Mouse (Mus musculus) kidney, postnatal 14 days (tissue): ENCODE measurements around the gene D430019H16Rik.

Experiments
- DNase-seq: peaks from one replicate; pipeline ENCODE4 v3.0.0; 2022; ENCODE audit warnings: mixed read lengths

D430019H16Rik gene

DNA sequence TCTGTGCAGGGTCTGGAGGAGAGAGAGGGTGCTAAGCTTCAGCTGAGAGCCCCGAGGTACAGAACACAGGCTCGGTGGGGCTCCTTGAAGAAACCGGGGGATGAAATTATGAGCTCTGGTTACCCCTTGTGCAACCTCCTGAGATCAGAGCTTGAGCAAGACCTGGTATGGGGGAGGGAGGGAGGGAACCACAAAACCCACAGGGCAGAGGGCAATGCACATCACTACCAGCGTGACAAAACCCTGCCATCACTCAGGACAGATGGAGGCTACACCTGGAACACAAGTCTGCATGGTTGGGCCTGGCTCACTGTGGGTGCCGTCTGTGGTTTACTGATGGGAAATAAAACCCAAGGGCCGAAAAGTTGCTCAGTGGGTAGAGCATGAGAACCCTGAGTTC is 37.1 kb downstream of the D430019H16Rik start:
- DNase-seq: no peak

DNA sequence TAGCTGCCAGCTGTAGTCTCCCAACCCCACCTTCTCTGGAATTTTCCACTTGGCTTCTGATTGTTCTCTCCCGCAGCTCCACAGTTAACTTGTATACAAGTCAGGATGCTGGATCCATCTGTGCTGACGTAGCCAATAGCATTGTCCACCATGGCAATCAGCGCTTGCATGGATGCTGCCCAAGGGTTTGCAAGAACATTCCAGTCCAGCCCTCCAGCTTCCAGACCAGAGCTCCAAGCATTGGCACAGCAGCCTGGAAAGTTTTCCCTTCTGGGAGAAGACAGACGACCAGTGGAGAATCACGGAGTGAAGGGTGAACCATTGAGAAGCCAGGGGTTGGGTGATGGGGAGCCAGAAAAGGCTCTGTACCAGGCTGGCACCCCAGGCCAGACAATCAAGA is 41.1 kb downstream of the D430019H16Rik start:
- DNase-seq: no peak

DNA sequence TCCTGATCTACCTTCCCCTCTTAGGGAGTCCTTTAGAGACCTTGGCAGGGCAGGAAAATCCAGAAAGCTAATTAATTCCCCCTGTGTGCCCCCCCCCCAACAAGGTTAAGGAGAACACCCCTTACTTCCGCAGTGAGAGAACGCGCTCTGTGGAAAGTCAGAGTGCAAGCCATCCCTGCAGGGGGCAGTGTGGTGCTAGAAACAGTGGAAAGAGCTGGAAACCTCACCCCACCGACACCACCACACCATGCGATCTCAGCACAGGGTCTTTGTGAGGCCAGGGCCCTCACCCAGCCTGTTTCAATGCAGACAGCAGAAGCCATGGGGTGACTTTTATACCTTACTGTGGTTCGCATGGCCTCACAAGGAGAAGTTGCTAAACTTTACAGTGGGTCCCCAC is 44.2 kb downstream of the D430019H16Rik start:
- peak; percentile 87 for DNase-seq

DNA sequence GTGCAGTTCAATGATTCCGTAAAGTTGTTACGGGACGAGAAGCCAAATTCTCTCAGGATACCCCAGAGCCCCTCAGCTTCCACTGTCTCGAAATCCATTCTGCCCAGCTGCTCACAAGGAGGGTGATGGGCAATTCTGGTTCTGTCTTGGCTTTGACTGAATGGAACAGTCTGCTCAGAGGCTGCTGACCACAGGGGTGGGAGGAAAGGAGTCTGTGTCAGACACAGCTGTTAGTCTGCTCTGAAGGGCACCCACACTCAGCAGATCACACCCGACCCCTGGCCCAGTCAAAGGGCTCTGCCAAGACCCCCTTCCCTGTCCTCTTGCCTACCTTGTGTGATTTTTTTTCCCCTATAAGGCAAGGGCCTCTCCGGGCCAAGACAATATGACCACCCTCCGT is 44.8 kb downstream of the D430019H16Rik start:
- no peak for DNase-seq

DNA sequence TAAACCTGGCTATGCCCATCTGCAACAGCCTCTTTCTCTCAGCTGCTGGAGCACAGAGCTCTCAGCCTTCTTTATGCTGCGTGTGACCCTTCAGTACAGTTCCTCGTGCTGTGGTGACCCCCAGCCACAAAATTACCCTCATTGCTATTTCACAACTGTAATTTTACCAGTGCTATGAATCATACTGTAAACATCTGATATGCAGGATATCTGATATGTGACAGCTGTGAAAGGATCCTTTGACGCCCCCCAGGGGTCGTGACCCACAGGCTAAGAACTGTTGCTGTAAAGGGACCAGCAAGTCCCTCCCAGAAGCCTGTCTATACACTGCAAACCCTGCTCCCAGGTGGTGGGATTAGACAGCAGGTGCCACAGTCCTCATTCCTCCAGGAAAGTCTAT is 45.2 kb downstream of the D430019H16Rik start:
- no peak for DNase-seq

DNA sequence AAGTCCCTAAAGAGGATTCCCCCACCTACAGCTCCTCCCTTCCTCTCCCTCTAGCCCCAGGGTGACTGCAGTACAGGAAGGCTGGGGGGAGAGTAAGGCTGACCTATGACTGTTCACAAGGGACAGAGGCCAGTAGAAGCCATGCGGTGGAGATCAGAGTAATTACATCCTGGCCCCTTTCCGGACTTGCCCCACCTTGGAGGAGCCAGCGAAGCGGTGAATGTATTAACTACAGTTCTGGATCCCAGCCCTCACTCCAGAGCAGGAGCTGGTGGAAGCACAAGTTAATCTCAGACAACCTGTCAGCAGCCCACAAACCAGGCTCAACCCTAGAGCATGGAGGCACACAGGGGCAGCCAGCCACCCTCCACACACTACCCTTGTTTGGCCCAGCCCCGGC is 47.3 kb downstream of the D430019H16Rik start:
- peak; percentile 67 for DNase-seq

DNA sequence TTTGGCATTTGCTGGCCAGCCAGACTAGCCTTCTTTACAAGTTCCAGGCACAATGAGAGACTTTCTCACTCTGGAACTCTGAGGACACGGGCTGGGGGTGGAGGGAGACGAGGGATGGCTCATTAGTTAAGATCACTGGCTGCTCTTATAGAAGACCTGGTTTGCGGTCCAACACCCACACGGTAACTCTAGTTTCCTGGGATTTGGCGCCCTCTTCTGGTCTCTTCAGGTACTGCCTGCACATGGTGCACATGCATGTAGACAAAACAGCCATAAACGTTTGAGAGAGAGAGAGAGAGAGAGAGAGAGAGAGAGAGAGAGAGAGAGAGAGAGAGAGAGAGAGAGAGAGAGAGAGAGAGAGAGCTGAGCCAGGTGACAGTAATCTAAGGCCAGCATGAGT is 51.1 kb downstream of the D430019H16Rik start:
- DNase-seq: no peak

DNA sequence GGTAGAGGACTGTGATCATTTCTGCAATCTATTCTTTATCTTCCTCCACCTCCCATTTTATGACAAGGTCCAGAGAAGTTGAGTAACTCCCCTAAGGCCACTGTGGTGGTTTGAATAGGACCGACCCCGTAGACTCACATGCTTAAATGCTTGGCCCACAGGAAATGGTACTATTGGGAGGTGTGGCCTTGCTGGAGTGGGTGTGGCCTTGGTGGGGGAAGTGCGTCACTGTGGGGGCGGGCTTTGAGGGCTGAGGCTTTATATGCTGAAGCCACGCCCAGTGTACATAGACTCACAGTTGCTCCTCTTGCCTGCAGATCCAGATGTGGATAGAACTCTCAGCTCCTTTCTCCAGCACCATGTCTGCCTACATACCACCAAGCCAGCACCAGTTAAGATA is 57.5 kb downstream of the D430019H16Rik start:
- no peak for DNase-seq

DNA sequence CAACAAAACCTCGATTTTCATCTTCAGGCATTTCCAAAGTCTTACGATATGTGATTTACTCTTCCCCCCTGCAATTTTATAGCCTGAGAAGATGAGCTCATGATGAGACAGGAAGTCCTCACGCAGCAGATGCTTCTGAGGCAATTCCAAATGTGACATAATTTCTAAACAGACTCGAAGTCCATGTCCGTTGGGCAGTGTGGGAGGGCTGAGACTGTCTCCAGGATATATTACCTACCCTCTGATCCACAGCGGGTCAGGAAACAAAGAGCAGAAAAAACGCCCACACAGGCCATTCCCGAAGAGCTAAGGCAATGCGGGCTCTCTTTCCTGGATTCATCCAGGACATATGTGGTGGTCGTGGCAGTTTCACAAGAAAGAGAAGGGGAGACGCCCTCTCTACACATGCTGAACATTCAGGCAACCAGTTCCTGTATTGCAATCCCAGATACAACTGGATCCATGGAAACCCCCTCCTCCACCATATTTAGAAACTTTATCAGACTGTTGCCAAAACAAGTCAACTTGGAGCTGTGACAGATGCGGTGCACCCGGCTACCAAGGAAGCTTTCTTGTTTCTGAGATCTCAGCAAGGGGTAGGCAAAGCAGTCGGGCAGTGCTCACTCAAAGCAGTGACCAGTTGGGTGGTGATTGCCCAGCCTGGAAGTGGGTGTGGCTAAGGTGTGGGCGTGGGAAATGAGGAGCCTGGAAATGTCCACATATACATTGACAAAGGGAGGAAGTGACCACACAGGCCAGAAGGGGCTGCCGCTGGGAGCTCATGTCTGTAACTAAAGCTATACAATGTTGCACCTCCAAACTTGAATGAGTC is 58.2 kb downstream of the D430019H16Rik start:
- DNase-seq: peak; percentile 51

DNA sequence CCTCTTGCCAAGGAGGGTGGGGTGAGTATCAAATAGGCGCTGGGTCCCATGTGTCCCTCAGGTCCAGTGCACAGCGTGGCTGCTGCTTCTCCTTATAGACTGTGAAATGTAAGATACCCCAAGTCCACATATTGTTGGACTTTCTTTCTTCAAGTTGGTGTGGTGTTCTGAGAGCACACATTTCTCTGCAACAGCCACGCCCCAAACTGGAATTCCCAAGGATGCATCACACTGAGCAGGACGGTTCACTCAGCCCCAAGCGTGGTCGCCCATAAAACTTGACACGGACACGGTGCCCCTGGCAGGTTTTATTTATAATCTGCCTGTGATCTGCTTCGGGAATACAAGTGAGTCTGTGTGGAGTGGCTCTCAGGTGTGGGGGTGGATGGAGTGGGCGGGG is 60.5 kb downstream of the D430019H16Rik start:
- DNase-seq: no peak

DNA sequence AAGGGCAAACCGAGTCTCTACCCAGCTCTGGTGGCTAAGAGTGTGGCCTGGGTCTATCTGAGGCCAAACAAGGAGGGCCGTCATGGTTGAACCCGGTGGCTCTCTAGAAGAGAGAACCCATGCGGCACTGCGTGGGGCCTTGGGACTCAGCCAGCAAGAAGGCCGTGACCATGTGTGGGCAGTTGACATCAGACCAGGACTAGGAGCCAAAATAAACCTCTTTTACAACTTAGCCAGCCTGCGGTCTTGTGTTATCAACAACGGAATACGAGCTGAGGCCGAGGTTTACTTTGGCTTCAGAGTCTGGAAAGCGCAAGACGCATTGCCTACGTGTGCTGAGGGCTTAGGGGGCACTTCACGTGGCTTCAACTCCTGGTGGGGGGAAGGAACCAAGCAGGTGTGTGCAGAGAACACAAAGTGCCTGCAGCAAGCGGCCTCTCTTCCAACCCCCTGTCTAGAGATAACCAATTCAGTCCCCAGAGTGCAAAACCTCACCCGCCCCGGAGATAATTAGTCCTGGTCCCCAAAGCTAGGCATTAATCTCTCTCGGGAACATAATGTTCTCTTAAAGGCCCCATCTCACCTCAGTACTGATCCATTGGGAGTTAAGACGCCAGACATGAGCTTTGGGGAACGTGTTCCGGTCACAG is 63.5 kb downstream of the D430019H16Rik start:
- peak; percentile 58 for DNase-seq

DNA sequence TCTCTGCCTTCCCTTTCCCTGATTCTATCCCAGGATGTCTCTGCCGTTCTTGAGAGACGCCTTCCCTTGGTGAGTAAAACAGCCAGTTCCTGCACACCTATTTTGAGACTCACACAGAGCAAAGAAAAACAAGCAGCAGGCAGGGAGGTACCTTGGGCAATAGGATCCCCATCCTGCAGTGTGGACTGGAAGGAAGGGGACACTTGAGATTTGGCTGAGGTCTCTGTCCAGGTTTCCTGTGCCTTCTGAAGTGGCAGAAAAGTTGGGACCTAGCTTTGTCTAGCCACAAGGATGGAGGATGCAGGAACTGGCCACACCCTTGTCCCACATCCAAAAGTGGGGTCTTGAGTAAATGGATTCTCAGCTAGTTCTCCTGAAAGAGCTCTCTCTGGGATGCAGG is 66.2 kb downstream of the D430019H16Rik start:
- peak; percentile 41 for DNase-seq

DNA sequence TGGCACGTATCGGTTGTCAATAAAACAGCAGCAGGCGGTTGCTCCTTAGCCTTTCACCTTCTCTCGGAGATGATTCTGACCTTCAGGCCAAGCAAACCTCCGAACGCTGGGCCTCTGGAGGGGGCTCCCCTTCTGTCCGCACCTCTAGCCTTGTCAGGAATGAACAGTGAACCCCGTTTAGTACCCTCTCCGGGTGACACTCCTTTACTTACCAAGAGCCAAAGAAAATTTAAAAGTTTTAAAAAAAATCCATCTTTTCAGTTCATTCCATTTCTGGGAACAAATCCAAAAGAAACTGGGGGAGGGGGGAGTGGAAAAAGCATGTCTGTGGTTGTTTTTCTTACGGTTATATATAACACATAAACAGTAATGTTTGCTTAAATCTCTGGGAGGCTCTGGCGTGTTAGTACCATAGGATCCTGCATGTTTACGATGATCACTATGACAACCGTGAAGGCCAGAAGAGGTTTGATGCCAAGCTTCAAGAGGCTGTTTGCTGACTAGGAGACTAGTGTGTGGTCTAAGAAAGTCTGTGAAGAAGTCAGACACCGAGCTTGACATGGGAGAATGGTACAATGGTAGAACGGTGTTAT is 67.6 kb downstream of the D430019H16Rik start:
- peak; percentile 43 for DNase-seq

DNA sequence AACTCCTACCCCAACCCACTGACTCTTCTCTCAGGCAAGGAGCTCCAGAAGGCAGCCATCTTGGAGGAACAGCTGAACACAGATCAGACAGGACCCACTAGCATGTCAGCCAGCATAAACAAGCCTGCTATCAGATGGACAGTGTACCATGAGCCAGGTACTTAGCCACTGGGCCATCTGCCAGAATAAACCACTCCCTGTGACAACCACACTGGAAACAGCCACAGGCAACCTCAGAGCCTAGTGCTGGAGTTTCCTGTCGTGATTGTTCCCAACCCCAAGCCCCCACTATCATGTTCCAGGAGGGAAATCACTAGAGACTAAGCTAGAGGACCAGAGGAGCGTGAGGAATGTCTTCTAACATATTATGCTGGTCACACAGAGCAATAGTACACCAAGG is 70.1 kb downstream of the D430019H16Rik start:
- peak; percentile 55 for DNase-seq

DNA sequence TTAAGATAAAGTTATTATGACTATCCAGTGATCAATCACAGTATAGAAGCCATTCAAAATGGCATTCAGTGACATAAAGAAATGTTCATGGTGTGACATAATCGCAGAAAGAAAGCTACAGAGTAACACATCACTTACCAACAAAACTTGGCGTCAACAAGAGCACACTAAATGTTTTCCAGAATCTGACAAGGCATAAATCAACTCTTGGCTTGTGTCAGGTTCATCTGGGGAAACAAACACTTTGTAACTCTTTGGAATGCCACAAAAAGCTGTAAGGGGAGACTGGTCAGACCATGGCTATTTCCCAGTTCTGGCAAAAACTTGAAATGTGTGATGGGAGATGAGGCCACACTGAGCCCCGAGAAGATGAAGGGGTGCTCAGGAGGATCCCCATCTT is 72.5 kb downstream of the D430019H16Rik start:
- no peak for DNase-seq

DNA sequence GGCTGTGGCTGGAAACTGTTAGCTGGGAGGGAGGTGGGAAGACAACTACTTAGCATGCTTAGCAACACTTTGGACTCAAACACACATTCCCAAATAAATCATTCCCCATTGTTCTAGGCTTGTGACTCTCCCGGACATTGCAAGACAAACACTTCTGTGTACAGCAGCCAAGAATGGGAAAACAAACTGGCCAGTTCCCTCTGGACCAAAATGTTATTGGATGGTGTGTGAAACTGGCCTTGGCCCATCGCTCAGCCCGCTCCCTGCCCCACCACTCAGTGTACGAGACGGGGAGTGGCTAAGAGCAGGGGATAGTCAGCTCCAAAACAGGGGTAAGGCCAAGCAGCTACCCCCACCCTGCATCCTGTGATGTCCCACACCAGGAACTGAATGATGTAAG is 73.2 kb downstream of the D430019H16Rik start:
- peak; percentile 82 for DNase-seq

DNA sequence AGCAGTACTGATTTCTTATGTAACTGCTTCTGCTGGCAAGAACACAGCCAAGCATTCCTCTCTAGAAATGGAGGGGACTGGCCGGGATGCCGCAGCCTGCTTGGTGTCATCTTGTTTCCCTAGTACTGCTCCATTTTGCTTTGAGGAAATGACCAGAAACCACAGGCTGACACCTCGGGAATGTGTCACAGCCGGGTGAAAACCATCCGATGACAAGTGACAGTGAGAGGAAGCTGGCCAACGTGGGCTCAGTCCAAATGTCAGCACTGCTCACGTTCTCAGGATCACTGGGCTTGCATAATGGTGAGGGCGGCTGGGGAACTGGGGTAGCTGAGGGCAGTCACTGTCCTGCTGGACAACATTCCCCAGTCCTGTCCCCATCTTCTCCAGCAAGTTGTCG is 75.9 kb downstream of the D430019H16Rik start:
- peak; percentile 71 for DNase-seq

DNA sequence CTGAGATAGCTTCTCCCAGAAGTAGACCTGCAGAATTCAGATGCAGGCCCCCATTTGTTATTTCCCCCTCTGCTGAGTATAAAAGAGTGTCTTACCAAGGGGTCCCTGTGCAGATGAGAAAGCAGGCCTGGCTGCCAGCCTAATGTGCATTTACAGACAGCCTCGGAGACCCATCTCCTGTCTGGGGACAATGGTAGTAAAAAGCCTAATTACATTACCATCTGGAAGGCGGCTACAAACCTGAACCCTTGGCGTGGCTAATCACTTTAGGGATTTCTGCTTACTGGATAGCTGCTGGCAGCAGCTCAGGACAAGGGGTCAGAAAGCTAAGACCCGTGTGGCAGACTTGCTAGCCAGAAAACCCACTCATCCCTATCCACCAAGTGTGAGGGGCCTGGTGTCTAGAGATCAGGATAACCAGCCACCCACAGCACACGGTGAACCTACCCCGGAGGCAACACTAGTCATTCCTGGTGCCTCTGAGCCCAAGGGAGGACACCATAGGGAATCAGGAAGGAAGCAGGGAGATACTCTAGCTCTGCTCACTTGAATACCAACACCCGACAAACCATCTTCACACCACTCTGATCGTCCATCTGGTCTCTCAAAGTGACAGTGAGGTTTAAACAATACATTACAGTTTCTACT is 78.2 kb downstream of the D430019H16Rik start:
- no peak for DNase-seq

DNA sequence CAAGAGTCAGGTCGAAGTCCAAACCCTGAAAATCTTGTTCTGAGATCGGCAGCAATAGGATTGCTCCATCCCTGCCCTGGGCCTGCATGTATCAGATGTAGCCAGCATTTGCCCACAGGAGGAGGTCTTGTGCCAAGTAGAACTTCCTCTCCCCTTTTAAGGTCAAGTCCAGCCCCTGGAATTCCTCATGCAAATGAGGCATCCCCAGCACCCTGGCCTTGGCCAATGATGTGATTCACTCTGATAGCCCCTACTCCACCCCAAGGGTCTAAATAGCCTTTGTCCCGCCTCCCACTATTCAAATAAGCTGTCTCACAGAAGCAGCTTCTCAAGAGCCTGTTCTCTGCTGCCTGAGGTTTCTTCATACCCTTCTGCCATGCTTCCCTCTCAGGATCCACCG is 81.2 kb downstream of the D430019H16Rik start:
- DNase-seq: no peak

DNA sequence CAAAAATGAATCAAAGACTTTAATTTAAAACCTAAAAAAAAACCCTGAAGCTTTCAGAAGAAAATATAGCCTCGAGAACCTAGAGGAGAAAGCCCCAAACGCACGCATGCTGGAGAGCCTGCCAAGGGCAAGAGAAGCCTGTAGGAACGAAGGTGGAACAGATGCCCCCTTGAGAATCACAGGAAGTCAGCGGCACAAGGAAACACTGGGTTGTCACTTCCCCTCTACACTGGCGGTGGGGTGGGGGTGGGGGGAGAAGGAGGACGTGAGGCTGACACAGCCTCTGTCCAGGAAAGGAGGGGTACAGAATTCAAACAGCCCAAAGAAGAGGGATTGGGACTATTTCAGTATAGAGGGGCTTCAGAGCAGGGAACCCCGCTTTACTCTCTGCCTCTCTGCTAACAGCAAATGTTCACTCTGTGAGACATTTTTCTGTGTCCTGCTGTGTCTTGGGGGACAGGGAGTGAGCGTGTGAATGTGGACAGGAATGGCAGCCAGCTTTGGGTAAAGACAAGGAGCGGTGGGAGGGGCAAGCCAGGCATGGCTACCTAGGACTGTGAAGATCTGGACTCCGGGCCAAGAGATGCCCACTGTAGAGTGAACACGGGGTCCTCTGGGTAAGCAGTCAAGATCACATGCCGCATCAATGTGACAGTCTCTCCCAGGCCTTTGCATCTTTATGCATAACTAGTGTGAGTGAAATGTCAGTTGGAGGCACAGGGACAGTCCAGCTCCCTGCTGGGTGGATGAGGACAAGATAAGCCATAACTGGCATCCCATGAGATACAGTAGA is 82.5 kb downstream of the D430019H16Rik start:
- no peak for DNase-seq

DNA sequence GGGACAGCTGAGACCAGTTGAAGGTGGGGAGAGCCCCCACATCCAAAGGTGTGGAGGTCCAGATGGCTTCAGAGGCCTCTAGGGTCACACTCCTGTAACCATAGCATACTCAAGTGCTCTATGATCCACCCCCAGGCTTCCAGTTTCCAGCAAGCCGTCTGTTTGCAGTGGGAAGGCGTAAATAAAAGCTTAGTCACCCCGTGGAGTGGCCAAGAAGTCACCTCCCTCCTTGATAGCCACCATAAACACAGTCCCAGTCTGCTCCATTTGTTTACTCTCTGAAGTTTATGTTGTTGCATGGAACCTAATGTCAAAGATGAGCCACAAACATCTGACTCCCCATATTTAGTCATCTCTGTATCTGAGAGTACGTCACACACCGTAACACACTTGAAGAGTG is 83.5 kb downstream of the D430019H16Rik start:
- DNase-seq: no peak

DNA sequence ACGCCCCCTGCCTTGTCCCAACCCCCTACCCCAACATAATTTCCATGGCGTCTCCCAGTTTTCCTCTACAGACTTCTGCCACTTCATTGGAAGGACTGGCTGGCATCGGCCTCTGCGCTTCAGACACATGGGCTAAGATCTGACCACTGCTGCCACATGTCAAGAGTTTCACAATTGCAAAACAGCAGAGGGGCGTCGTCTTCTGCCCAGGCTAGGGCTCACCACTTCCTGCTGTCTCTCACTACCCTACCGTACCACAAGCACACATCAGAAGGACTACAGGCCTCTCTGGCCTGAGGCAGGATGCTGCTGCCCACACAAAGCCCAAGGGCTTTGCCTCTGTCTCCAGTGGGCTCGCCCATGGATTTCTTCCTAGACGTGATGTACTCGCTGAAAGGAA is 86.0 kb downstream of the D430019H16Rik start:
- no peak for DNase-seq
